Mouse (Mus musculus) CH12.LX (cell line): ENCODE measurements at regions not wholly inside any gene's neighbourhood (a gene's known extent, or its start where the extent isn't known, plus 50 kb on each side); places are given as distances from the start of the nearest gene placed in this dataset.

Experiments used
- DNase-seq: peaks from one replicate; pipeline ENCODE4 v3.0.0-alpha.2; 2013; ENCODE audit errors: extremely low read depth
- H3K27ac ChIP-seq: 2 replicates; pipeline ENCODE4 v1.5.1; 2012; ENCODE audit warnings: low read depth, mild to moderate bottlenecking, control low read depth, moderate library complexity; ENCODE audit not compliant: insufficient read depth
- H3K27me3 ChIP-seq: replicated peaks from 2 replicates; pipeline ENCODE3; 2012; ENCODE audit warnings: inconsistent platforms
- H3K36me3 ChIP-seq, 2 experiments: replicated peaks in 1 of 2; 2 replicates each; pipeline versions ENCODE3 to v1.6.1; 2012; ENCODE audit warnings: inconsistent platforms in 1 of 2, low read length in 1 of 2, mild to moderate bottlenecking in 1 of 2, mixed read lengths in 1 of 2, moderate library complexity in 1 of 2; ENCODE audit not compliant: control insufficient read depth in 1 of 2, insufficient read depth in 1 of 2
- H3K4me1 ChIP-seq, 2 experiments: 2 replicates each; pipeline ENCODE4 v1.6.1; 2012; ENCODE audit warnings: inconsistent platforms in 1 of 2, moderate library complexity in 1 of 2; ENCODE audit not compliant: insufficient read depth in 2 of 2, control insufficient read depth in 1 of 2
- H3K4me2 ChIP-seq: 2 replicates; pipeline ENCODE4 v1.6.1; 2012; ENCODE audit warnings: low read depth, mild to moderate bottlenecking, control low read depth; ENCODE audit not compliant: poor library complexity, insufficient read depth, severe bottlenecking
- H3K4me3 ChIP-seq, 3 experiments: fragments of 150-350 bp in 1 of 3; sonication (generic) in 1 of 3; replicated peaks in 1 of 3; 2 replicates each; pipeline versions ENCODE3 to v1.5.1; 2011 to 2012; ENCODE audit warnings: low read depth in 2 of 3, low read length in 2 of 3, mild to moderate bottlenecking in 2 of 3, moderate library complexity in 2 of 3, control low read depth in 1 of 3, improper control_type of control experiment in 1 of 3, inconsistent platforms in 1 of 3, mixed read lengths in 1 of 3; ENCODE audit not compliant: poor library complexity in 1 of 3
- H3K79me2 ChIP-seq: replicated peaks from 2 replicates; pipeline ENCODE4 v1.6.1; 2012; ENCODE audit warnings: mild to moderate bottlenecking, moderate library complexity; ENCODE audit not compliant: control insufficient read depth, poor library complexity, insufficient read depth, severe bottlenecking; ENCODE audit errors: extremely low read depth
- H3K9ac ChIP-seq: 2 replicates; pipeline ENCODE4 v1.6.1; 2012; ENCODE audit warnings: low read depth, mild to moderate bottlenecking, control low read depth, moderate library complexity; ENCODE audit not compliant: insufficient read depth
- H3K9me3 ChIP-seq: replicated peaks from 2 replicates; pipeline ENCODE3; 2012; ENCODE audit warnings: low read length, inconsistent platforms, mixed read lengths
- CHD1 ChIP-seq: IDR thresholded peaks from 2 replicates; pipeline ENCODE4 v1.6.1; 2012; ENCODE audit warnings: low read depth, low read length, improper control_type of control experiment, inconsistent platforms
- CTCF ChIP-seq, 2 experiments: IDR thresholded peaks in 1 of 2; conservative IDR thresholded peaks in 1 of 2; 2 replicates each; pipeline ENCODE4 v1.5.1; 2011 to 2012; ENCODE audit warnings: low read depth in 2 of 2, low read length in 2 of 2, improper control_type of control experiment in 1 of 2, inconsistent platforms in 1 of 2, mild to moderate bottlenecking in 1 of 2, moderate library complexity in 1 of 2
- EP300 ChIP-seq: IDR thresholded peaks from 2 replicates; pipeline ENCODE4 v1.6.1; 2011; ENCODE audit warnings: low read length, improper control_type of control experiment
- GABPA ChIP-seq: IDR thresholded peaks from 2 replicates; pipeline ENCODE4 v1.6.1; 2012; ENCODE audit warnings: low read depth, low read length, improper control_type of control experiment, inconsistent platforms; ENCODE audit not compliant: insufficient replicate concordance
- JUN ChIP-seq: IDR thresholded peaks from 2 replicates; pipeline ENCODE4 v1.6.1; 2011; ENCODE audit warnings: low read depth, mild to moderate bottlenecking, low read length, improper control_type of control experiment, moderate library complexity; ENCODE audit not compliant: insufficient read depth
- JUND ChIP-seq: conservative IDR thresholded peaks from 2 replicates; pipeline ENCODE4 v1.6.1; 2011; ENCODE audit warnings: low read depth, low read length, improper control_type of control experiment
- KAT2A ChIP-seq: IDR thresholded peaks from 2 replicates; pipeline ENCODE4 v1.6.1; 2012; ENCODE audit warnings: low read length, improper control_type of control experiment, inconsistent platforms; ENCODE audit not compliant: insufficient replicate concordance
- MAFK ChIP-seq: IDR thresholded peaks from 2 replicates; pipeline ENCODE4 v1.6.1; 2011; ENCODE audit warnings: low read length, improper control_type of control experiment; ENCODE audit not compliant: insufficient replicate concordance
- MAX ChIP-seq: IDR thresholded peaks from 2 replicates; pipeline ENCODE4 v1.6.1; 2011; ENCODE audit warnings: low read length, improper control_type of control experiment
- MYC ChIP-seq: IDR thresholded peaks from 2 replicates; pipeline ENCODE4 v1.6.1; 2011; ENCODE audit warnings: low read depth, mild to moderate bottlenecking, improper control_type of control experiment, low read length
- POLR2AphosphoS2 ChIP-seq: IDR thresholded peaks from 2 replicates; pipeline ENCODE4 v1.6.1; 2011; ENCODE audit warnings: low read depth, low read length, improper control_type of control experiment
- RAD21 ChIP-seq: IDR thresholded peaks from 2 replicates; pipeline ENCODE4 v1.6.1; 2011; ENCODE audit warnings: low read depth, mild to moderate bottlenecking, low read length, improper control_type of control experiment, moderate library complexity
- RCOR1 ChIP-seq: conservative IDR thresholded peaks from 2 replicates; pipeline ENCODE4 v1.6.1; 2012; ENCODE audit warnings: low read depth, mild to moderate bottlenecking, inconsistent platforms, low read length, improper control_type of control experiment
- SIN3A ChIP-seq: IDR thresholded peaks from 2 replicates; pipeline ENCODE4 v1.6.1; 2012; ENCODE audit warnings: low read length, improper control_type of control experiment, inconsistent platforms
- SMC3 ChIP-seq: IDR thresholded peaks from 2 replicates; pipeline ENCODE4 v1.6.1; 2011; ENCODE audit warnings: low read depth, low read length, improper control_type of control experiment
- USF1 ChIP-seq: IDR thresholded peaks from 2 replicates; pipeline ENCODE4 v1.6.1; 2014; ENCODE audit warnings: low read depth, mild to moderate bottlenecking, inconsistent platforms, low read length, improper control_type of control experiment
- ZC3H11A ChIP-seq: IDR thresholded peaks from 2 replicates; pipeline ENCODE4 v1.6.1; 2012; ENCODE audit warnings: low read depth, mild to moderate bottlenecking, inconsistent platforms, low read length, improper control_type of control experiment
- dilution Hi-C: fragments of 300-500 bp; cut with MboI; formaldehyde crosslinking; loops from 2 replicates; pipeline ENCODE4 v1.14.3; 2020; ENCODE audit warnings: low sequenced_read_pairs; ENCODE audit not compliant: extremely low pct_unique_long_range_greater_than_20kb, extremely low pct_ligation_motif_present
- in situ Hi-C: fragments of 300-500 bp; cut with MboI; formaldehyde crosslinking; loops from 3 replicates; pipeline ENCODE4 v1.14.3; 2019; ENCODE audit warnings: low sequenced_read_pairs, low pct_ligation_motif_present, low pct_unique_long_range_greater_than_20kb, mixed read lengths

DNA sequence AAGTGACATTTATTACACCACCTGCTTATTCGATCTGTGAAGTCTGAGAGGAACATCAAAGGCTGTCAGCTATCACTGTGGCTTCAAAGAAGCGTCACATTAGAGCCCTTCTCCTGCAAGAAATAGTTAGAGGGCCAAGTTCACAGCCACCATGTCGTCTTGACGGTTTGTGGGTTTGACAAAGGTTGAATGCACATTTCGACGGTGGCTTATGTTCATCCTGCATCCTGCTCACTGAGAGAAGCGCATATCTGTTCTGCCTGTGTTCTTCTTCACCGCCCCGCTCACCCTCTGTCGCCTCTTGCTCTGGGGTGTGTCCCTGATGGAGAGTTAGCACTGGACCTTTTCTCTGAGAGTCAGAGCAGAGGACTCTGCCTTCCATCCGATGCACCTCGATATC, 67.2 kb upstream of the 1700021F07Rik start:
- Histone ChIP-seq H3K9ac (no peak overlapping the region), H3K4me1 (peaks cover 5 to 14% of the 10 kb centered on the region in 2 experiments), H3K27ac (no peak overlapping the region), H3K79me2 (no peaks in the 10 kb centered on the region), H3K4me3 (no peak overlapping the region), H3K4me2 (no peak overlapping the region), H3K9me3 (peaks cover 17% of the 10 kb centered on the region), H3K27me3 (peaks cover 4% of the 10 kb centered on the region), H3K36me3 (no peaks in the 10 kb centered on the region)
- no peak for TF ChIP-seq GABPA
- no peak for TF ChIP-seq MYC
- TF ChIP-seq CTCF (conservative IDR thresholded peaks at IDR 0.05 in 1 of 2, IDR thresholded peaks at IDR 0.05 in 1 of 2; ENCODE audit: low read depth in 2 of 2, low read length in 2 of 2): no peak
- no peak for TF ChIP-seq KAT2A
- TF ChIP-seq RCOR1: no peak
- TF ChIP-seq EP300: no peak
- no peak for TF ChIP-seq MAX
- no peak for TF ChIP-seq USF1
- TF ChIP-seq JUN: no peak
- no peak for TF ChIP-seq JUND
- TF ChIP-seq ZC3H11A: no peak
- TF ChIP-seq CHD1: no peak
- no peak for TF ChIP-seq MAFK
- TF ChIP-seq SIN3A: no peak
- dilution Hi-C loops (no loop called here), in situ Hi-C loops (loop anchor here (10.0 kb wide), 2 partner anchors 70 to 180 kb away; partner anchors contain the start of genes 1700021F07Rik and Pmepa1)
- no peak for DNase-seq

DNA sequence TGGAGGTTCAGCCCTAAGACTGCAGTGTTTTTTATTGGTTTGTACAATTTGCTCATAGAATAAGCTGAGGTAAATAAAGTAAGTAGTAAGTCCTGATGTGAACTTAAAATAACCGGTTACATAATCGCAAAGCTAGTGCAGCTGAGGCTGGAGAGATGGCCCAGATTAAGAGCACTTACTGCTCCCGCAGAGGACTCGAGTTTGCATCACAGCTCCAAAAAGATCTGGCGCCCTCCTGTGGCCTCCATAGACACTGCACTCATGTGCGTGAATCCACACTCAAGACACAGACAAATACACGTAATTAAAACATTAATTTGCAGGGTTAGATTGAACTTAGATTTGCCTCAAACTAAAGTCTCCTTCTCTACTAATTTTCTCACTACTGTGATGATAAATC, 66.3 kb upstream of the 1700021F07Rik start:
- no peak overlapping the region for H3K27ac ChIP-seq
- no peak for DNase-seq
- in situ Hi-C loops (loop anchor here (10.0 kb wide), 2 partner anchors 69 to 181 kb away; partner anchors contain the start of genes 1700021F07Rik and Pmepa1), dilution Hi-C loops (no loop called here)
- peaks cover 5 to 14% of the 10 kb centered on the region in 2 experiments for H3K4me1 ChIP-seq
- H3K4me2 ChIP-seq: no peak overlapping the region
- H3K27me3 ChIP-seq: peaks cover 4% of the 10 kb centered on the region
- H3K9me3 ChIP-seq: peaks cover 17% of the 10 kb centered on the region
- no peaks in the 10 kb centered on the region for H3K79me2 ChIP-seq
- TF ChIP-seq RAD21 (peak; percentile 30), EP300 (no peak), GABPA (no peak), POLR2AphosphoS2 (no peak), CTCF (conservative IDR thresholded peaks at IDR 0.05 in 1 of 2, IDR thresholded peaks at IDR 0.05 in 1 of 2; ENCODE audit: low read depth in 2 of 2, low read length in 2 of 2) (peak in 1 of 2 experiments; percentile 38; a peak in 2 of 4 replicates), SMC3 (peak; percentile 40)
- no peak overlapping the region for H3K4me3 ChIP-seq
- no peaks in the 10 kb centered on the region for H3K36me3 ChIP-seq
- H3K9ac ChIP-seq: no peak overlapping the region
